Mouse (Mus musculus): Measurements from ENCODE around the gene Carm1. TPM values are rescaled to one million over a fixed set of nuclear protein-coding genes. Genes with fewer than 3 reads are reported as not detected.
"Not testable (repeated sequence)": the region's sequence is repeated elsewhere in the genome, so short reads cannot be mapped to it uniquely, and the experiment has no call there.

Gene Carm1
- polyA plus RNA-seq, 1 experiment from 2014 or later: 26.2 TPM

DNA sequence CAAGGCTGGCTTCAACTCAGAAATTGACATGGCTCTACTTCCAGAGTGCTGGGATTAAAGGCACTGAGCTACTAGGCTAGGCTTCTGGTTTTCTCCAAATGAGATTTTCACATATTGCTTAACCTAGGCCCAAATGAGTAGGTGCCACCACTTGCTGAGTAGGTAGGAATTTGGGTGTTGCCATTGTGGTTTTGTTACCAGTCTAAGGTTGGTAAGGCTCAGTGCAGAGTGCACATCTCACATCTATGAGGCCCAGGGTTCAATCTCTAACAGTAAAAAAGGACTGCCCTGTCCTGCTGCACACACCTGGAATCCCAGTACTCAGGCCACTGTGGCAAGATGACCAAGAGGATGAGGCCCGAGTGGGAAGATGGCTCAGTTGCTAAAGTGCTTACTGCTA lies 38.7 kb downstream of the Carm1 start:
- H3K4me3 ChIP-seq: no peak overlapping the region
- peaks cover 89% of the 10 kb centered on the region for H3K36me3 ChIP-seq
- no peaks in the 10 kb centered on the region for H3K4me1 ChIP-seq (replicated peaks)
- no peak overlapping the region for H3K27ac ChIP-seq
- H3K4me2 ChIP-seq: no peak overlapping the region
- WGBS: 88% methylated on average over 1 of the region's 1 CpGs
- H3K9ac ChIP-seq: no peak overlapping the region
- no peak for ATAC-seq (replicated peaks; ENCODE audit: insufficient number of reproducible peaks, insufficient read depth, low FRiP score, low read depth)
- H3K27me3 ChIP-seq: no peaks in the 10 kb centered on the region
- H3K9me3 ChIP-seq (replicated peaks): no peaks in the 10 kb centered on the region

DNA sequence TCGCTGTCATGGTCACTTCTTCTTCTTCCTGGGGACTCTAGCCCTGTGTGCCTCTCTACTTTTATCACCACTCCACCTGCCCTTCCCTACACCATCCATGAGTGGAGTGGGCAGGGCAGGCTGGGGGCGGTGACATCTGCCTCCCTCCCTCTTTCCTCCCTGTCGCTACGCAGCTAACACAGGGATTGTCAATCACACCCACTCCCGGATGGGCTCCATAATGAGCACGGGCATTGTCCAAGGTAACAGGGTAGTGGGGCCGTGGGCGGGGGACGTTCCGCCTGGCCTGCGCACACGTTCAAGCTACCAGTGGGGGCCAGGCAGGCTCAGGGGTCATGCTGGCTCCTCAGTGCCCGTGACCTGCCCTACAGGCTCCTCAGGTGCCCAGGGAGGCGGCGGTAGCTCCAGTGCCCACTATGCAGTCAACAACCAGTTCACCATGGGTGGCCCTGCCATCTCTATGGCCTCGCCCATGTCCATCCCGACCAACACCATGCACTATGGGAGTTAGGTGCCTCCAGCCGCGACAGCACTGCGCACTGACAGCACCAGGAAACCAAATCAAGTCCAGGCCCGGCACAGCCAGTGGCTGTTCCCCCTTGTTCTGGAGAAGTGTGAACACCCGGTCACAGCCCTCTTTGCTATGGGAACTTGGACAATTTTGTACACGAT lies 41.1 kb downstream of the Carm1 start:
- Histone ChIP-seq H3K9ac (no peak overlapping the region), H3K4me2 (no peak overlapping the region), H3K4me1 (replicated peaks) (peaks cover 8% of the 10 kb centered on the region), H3K27ac (no peak overlapping the region), H3K4me3 (no peak overlapping the region), H3K27me3 (no peaks in the 10 kb centered on the region), H3K9me3 (replicated peaks) (no peaks in the 10 kb centered on the region), H3K36me3 (peaks cover 73% of the 10 kb centered on the region)
- ATAC-seq (replicated peaks; ENCODE audit: insufficient number of reproducible peaks, insufficient read depth, low FRiP score, low read depth): no peak
- WGBS: 88% methylated on average over 23 of the region's 23 CpGs

DNA sequence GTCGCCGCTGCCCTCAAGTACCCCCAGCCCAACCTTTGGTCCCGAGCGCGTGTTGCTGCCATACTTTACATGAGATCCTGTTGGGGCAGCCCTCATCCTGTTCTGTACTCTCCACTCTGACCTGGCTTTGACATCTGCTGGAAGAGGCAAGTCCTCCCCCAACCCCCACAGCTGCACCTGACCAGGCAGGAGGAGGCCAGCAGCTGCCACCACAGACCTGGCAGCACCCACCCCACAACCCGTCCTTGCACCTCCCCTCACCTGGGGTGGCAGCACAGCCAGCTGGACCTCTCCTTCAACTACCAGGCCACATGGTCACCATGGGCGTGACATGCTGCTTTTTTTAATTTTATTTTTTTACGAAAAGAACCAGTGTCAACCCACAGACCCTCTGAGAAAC lies 41.7 kb downstream of the Carm1 start:
- peaks cover 10% of the 10 kb centered on the region for H3K4me1 ChIP-seq (replicated peaks)
- H3K36me3 ChIP-seq: peaks cover 68% of the 10 kb centered on the region
- H3K27ac ChIP-seq: no peak overlapping the region
- H3K4me2 ChIP-seq: no peak overlapping the region
- WGBS: 80% methylated on average over 8 of the region's 8 CpGs
- no peak for ATAC-seq (replicated peaks; ENCODE audit: insufficient number of reproducible peaks, insufficient read depth, low FRiP score, low read depth)
- H3K27me3 ChIP-seq: no peaks in the 10 kb centered on the region
- H3K4me3 ChIP-seq: no peak overlapping the region
- H3K9ac ChIP-seq: no peak overlapping the region
- H3K9me3 ChIP-seq (replicated peaks): no peaks in the 10 kb centered on the region

DNA sequence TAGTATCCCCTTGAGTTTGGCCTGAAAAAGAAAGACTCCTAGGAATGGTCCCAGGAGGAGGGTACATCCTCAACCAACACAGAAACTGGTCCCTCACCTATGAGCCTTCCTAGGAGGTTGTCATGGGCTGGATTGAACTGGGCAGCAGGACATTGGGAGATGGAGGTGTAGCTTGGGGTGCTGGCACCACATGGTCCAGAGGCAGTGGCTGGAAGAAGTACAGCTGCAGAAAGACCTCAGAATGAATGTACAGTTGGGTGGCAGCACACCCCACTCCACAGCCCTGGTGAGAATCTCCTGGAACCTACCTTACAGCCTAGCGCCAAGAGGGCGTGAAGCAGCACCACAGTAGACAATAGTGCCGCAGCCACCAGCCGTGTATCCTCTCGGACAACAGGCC lies 42.8 kb downstream of the Carm1 start:
- H3K27ac ChIP-seq: no peak overlapping the region
- no peak for ATAC-seq (replicated peaks; ENCODE audit: insufficient number of reproducible peaks, insufficient read depth, low FRiP score, low read depth)
- no peak overlapping the region for H3K4me2 ChIP-seq
- WGBS: 92% methylated on average over 5 of the region's 5 CpGs
- H3K36me3 ChIP-seq: peaks cover 59% of the 10 kb centered on the region
- H3K9ac ChIP-seq: no peak overlapping the region
- no peaks in the 10 kb centered on the region for H3K9me3 ChIP-seq (replicated peaks)
- no peaks in the 10 kb centered on the region for H3K27me3 ChIP-seq
- H3K4me1 ChIP-seq (replicated peaks): peaks cover 22% of the 10 kb centered on the region
- no peak overlapping the region for H3K4me3 ChIP-seq

DNA sequence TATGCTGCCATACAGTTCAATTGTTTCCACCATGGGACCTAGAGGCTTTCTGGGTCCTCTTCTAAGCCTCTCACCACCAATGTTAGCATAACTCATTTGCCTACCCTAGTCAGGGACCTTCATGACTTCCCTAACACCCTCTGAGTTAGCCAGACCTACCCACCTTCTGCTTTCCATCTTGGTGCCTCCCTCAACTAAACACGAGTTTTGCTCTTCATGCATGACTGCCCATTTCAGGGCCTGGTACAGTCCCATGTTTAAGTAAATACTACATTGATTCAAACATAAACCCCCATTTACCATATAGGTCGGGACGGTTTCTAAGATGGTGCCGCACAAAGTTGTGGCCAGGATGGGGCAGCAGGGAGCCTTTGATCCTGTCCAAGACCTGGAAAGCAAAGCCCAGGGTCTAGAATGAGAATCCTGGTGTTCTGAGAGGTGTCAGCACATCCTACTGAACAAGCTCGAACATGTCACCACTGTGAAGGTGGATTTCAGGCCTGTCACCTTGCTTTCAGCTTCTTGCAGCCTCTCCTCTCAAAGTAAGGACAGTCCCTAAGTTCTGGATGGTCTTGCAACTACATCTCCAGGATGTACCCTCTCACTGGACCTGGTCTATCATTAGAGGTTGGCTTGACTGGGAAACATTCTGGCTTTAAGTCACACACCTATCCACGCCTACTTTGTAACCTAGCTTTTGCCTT lies 44.6 kb downstream of the Carm1 start:
- peaks cover 26% of the 10 kb centered on the region for H3K4me1 ChIP-seq (replicated peaks)
- no peak overlapping the region for H3K27ac ChIP-seq
- peaks cover 57% of the 10 kb centered on the region for H3K36me3 ChIP-seq
- no peak overlapping the region; the same call in 1 of the 2 replicates for H3K4me3 ChIP-seq
- H3K4me2 ChIP-seq: 0 out of 2 replicates have a peak overlapping the region, but pooled peaks have one; percentile 96
- no peak overlapping the region; the same call in 1 of the 2 replicates for H3K9ac ChIP-seq
- H3K9me3 ChIP-seq (replicated peaks): no peaks in the 10 kb centered on the region
- no peak for ATAC-seq (replicated peaks; ENCODE audit: insufficient number of reproducible peaks, insufficient read depth, low FRiP score, low read depth)
- WGBS: 78% methylated on average over 6 of the region's 6 CpGs
- no peaks in the 10 kb centered on the region for H3K27me3 ChIP-seq

DNA sequence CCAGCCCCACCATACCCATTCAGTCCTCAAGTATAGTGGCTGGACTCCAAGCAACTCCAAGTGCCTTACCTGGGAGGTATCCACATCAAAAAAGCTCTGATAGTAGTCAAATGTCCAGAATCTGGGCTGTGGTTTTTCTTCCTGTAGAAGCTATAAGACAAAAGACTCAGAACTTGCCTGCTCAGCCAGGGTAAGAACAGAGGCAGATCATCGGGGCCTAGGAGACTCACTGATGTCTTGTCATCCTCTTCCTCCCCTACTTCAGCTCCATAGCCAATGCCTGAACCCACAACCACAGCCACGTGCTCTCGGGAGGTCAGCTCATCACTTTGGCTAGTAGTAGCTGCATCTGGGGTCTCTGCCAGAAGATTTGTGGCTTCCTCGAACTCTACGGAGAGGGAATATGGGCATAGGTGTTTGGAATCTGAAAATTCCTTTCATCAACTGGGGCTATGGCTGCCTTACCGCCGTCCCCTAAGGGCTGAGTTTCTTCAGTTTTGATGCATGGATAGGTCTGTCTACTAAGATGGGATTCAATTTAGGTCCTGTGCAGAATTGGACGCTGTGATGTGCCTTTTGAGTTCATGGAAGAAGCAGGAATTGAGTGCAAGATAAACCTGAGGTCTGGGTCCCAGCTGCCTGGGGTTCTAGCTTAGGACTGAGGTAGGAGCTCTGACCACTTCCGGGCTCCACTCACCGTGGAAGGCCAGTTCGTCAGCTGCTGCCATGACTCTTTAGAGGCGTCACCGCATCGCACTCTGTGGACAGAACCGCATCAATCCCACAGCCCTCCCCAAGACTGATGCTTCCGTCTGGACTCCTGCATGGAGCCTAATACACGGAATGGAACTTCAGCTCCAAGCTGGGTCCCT lies 45.4 kb downstream of the Carm1 start:
- H3K27ac ChIP-seq: peak overlapping the region; percentile 53
- H3K4me1 ChIP-seq (replicated peaks): peaks cover 26% of the 10 kb centered on the region
- WGBS: 18% methylated on average over 17 of the region's 17 CpGs
- peaks cover 54% of the 10 kb centered on the region for H3K36me3 ChIP-seq
- H3K9me3 ChIP-seq (replicated peaks): no peaks in the 10 kb centered on the region
- no peaks in the 10 kb centered on the region for H3K27me3 ChIP-seq
- H3K4me3 ChIP-seq: peak overlapping the region; percentile 96
- peak overlapping the region; percentile 95 for H3K9ac ChIP-seq
- ATAC-seq (replicated peaks; ENCODE audit: insufficient number of reproducible peaks, insufficient read depth, low FRiP score, low read depth): no peak; the same call in 1 of the 2 replicates
- H3K4me2 ChIP-seq: peak overlapping the region; percentile 96

DNA sequence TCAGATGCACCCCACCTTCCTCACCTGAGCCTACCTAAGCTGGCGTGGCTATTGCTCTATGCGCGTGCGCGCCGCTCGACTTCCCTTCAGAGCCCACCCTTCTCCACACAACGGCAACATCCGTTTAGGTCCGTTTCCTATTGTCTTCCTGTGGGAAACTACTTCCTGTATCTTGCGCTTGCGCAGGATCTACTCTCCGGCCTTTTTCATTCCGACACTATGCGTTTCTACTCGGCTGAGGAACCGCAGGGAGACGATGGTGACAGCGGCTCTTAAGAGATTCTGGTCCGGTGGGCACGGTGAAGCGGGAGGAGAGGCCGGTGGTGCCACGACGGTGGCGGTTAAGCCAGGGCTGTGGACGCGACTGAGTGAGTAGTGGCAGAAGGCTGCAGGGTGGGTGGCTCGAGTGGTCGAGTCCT lies 46.0 kb downstream of the Carm1 start, which contains the start of the genes Timm29 and Yipf2:
Gene Timm29, plus strand, starts transcription at position 20 of the 419 bp plus-strand sequence.
Gene Yipf2, minus strand, starts transcription at position 126 of the 419 bp plus-strand sequence.
- Histone ChIP-seq H3K27ac (peak within 1 kb of the TSS; percentile 85), H3K4me2 (peak within 1 kb of the TSS; percentile 96), H3K4me3 (peak within 1 kb of the TSS; percentile 96), H3K4me1 (replicated peaks) (peaks cover 26% of the 10 kb centered on the region), H3K27me3 (no peaks in the 10 kb centered on the region), H3K9me3 (replicated peaks) (no peaks in the 10 kb centered on the region), H3K36me3 (peaks cover 47% of the 10 kb centered on the region), H3K9ac (peak within 1 kb of the TSS; percentile 95)
- peak; percentile 85 for ATAC-seq (replicated peaks; ENCODE audit: insufficient number of reproducible peaks, insufficient read depth, low FRiP score, low read depth)
- WGBS: under 1% methylated on average over 30 of the region's 30 CpGs

DNA sequence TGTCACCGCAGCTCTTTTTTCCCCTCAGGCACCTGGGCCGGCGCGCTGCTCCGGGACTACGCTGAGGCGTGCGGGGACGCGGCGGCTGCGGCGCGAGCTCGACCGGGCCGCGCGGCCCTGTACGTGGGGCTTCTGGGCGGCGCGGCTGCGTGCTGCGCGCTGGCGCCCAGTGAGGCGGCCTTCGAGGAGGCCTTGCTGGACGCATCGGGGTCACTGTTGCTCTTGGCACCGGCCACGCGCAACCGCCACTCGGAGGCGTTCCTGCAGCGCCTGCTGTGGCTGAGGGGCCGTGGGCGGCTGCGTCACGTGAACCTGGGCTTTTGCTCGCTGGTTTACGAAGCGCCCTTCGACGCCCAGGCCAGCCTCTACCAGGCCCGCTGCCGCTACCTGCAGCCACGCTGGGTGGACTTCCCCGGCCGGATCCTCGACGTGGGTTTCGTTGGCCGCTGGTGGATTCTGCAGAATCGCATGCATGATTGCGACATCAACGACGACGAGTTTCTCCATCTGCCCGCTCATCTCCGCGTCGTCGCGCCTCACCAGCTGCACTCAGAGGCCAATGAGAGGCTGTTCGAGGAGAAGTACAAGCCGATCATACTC lies 46.5 kb downstream of the Carm1 start:
- H3K27ac ChIP-seq: peak overlapping the region; percentile 85
- peaks cover 42% of the 10 kb centered on the region for H3K36me3 ChIP-seq
- peak overlapping the region; percentile 96 for H3K4me2 ChIP-seq
- no peaks in the 10 kb centered on the region for H3K27me3 ChIP-seq
- H3K4me1 ChIP-seq (replicated peaks): peaks cover 26% of the 10 kb centered on the region
- peak overlapping the region; percentile 96 for H3K4me3 ChIP-seq
- peak overlapping the region; percentile 95 for H3K9ac ChIP-seq
- H3K9me3 ChIP-seq (replicated peaks): no peaks in the 10 kb centered on the region
- 2% methylated on average over 51 of the region's 69 CpGs for WGBS
- ATAC-seq (replicated peaks; ENCODE audit: insufficient number of reproducible peaks, insufficient read depth, low FRiP score, low read depth): peak; percentile 50

DNA sequence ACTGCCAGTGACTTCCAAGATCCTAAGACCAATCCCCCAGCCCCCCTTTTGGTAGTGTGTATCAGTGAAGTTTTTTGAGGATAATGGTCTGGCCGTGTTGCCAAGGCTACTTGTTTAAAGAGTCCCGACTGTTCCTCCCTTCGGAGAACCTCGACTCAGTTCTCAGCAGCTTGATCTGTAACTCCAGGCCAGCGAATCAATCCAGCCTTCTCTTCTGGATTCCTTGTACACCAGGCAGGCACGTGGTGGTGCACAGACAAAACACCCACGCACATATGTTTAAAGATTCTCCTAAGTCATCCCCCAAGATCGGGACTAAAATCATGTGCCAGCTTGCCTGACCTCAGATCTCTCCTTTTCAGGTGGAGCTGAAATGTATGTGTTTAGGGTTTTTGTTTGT lies 47.7 kb downstream of the Carm1 start:
- not testable (repeated sequence) for H3K27me3 ChIP-seq; H3K9me3 ChIP-seq (replicated peaks); ATAC-seq (replicated peaks; ENCODE audit: insufficient number of reproducible peaks, insufficient read depth, low FRiP score, low read depth); H3K27ac ChIP-seq; H3K9ac ChIP-seq
- Histone ChIP-seq H3K4me1 (replicated peaks) (peaks cover 26% of the 10 kb centered on the region), H3K4me2 (peak overlapping the region; percentile 96), H3K4me3 (peak overlapping the region; percentile 96), H3K36me3 (peaks cover 31% of the 10 kb centered on the region)
- 86% methylated on average over 8 of the region's 8 CpGs for WGBS

DNA sequence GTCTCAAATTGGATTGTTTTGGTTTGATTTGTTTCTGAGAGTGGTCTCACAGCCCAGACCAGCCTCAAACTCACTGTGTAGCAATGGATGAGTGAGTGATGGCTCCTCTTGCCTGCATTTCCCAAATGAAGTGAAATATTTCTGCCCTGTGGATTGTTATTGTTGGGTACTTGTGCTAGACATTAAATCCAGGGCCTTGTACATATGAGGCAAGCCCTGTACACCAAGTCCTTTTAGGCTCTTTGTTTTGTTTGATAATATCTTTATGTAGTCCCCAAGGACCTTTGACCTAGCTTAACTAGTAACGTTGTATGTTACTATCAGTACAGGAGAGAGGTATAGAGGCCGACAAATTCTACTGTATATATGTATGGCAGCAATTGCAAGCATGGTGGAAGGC lies 48.1 kb downstream of the Carm1 start:
- Histone ChIP-seq H3K9ac (no peak overlapping the region), H3K4me2 (no peak overlapping the region), H3K4me3 (no peak overlapping the region), H3K27me3 (no peaks in the 10 kb centered on the region), H3K27ac (no peak overlapping the region), H3K4me1 (replicated peaks) (peaks cover 26% of the 10 kb centered on the region), H3K36me3 (peaks cover 26% of the 10 kb centered on the region), H3K9me3 (replicated peaks) (no peaks in the 10 kb centered on the region)
- WGBS: 86% methylated on average over 2 of the region's 2 CpGs
- no peak for ATAC-seq (replicated peaks; ENCODE audit: insufficient number of reproducible peaks, insufficient read depth, low FRiP score, low read depth)

DNA sequence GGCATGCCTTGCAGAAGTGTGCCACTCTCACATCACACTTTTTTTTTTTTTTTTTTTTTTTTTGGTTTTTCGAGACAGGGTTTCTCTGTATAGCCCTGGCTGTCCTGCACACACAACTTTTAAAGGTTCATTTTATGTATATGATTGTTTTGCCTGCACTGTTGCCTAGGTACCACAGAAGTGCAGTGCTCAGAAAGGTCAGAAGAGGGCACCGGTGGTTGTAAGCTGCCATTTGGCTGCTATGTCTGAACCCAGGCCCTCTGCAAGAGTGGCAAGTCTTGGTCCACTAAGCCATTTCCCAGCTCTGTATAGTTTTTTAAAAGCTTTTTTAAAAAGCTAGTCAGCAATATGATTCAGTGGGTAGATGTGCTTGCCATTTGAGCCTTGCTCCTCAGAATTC lies 51.5 kb downstream of the Carm1 start:
- 28% methylated on average over 2 of the region's 2 CpGs for WGBS
- H3K9me3 ChIP-seq (replicated peaks): no peaks in the 10 kb centered on the region
- no peak overlapping the region for H3K4me3 ChIP-seq
- no peak overlapping the region for H3K4me2 ChIP-seq
- peaks cover 17% of the 10 kb centered on the region for H3K36me3 ChIP-seq
- ATAC-seq (replicated peaks; ENCODE audit: insufficient number of reproducible peaks, insufficient read depth, low FRiP score, low read depth): no peak
- no peak overlapping the region for H3K27ac ChIP-seq
- H3K9ac ChIP-seq: no peak overlapping the region
- H3K4me1 ChIP-seq (replicated peaks): peaks cover 17% of the 10 kb centered on the region
- no peaks in the 10 kb centered on the region for H3K27me3 ChIP-seq

Data from heart, embryonic 15.5 days (tissue).